19 mouse cellular contexts compared by ENCODE assay signal in genomic region chr15:62170337-62170736, GRCm38 (mm10).
"Had no signal": no experiment of that assay in that cellular context is flagged by ENCODE, and none has a peak within 500 bp of the region (broad histone marks: within the 10 kb centered on the region; RNA-seq: fewer than 3 reads in every experiment).

No protein-coding gene starts in this region.

- H3K36me3 ChIP-seq: kidney, embryonic 15.5 days; lung, embryonic 15.5 days; midbrain, embryonic 10.5 days; midbrain, embryonic 13.5 days; neural tube, embryonic 13.5 days; stomach, embryonic 15.5 days had no signal

- H3K4me3 ChIP-seq: kidney, embryonic 15.5 days; left cerebral cortex, adult 2 months; lung, embryonic 15.5 days; midbrain, embryonic 10.5 days; midbrain, embryonic 13.5 days; myocyte; neural tube, embryonic 13.5 days; stomach, embryonic 15.5 days had no signal

- H3K9ac ChIP-seq: kidney, embryonic 15.5 days; liver, embryonic 14.5 days; lung, embryonic 15.5 days; midbrain, embryonic 13.5 days; neural tube, embryonic 13.5 days; stomach, embryonic 15.5 days had no signal

- H3K4me1 ChIP-seq: kidney, embryonic 15.5 days; lung, embryonic 15.5 days; midbrain, embryonic 10.5 days; midbrain, embryonic 13.5 days; neural tube, embryonic 13.5 days; stomach, embryonic 15.5 days had no signal

- DNase-seq: kidney, adult 11 months; kidney, adult 8-10 months; kidney, postnatal 10 days; kidney, postnatal 36 days; layer of hippocampus, postnatal 36 days; lung, adult 18-20 months; lung, postnatal 10 days; retina, postnatal 1 day had no signal

- H3K4me2 ChIP-seq: kidney, embryonic 15.5 days; lung, embryonic 15.5 days; midbrain, embryonic 13.5 days; neural tube, embryonic 13.5 days; stomach, embryonic 15.5 days had no signal

- ATAC-seq: midbrain, embryonic 13.5 days; midbrain, embryonic 16.5 days had no signal

- H3K27me3 ChIP-seq: kidney, embryonic 15.5 days; lung, embryonic 15.5 days; megakaryocyte, embryonic 14.5 days; midbrain, embryonic 13.5 days; neural tube, embryonic 13.5 days; stomach, embryonic 15.5 days had no signal

- H3K9me3 ChIP-seq: kidney, embryonic 15.5 days; lung, embryonic 15.5 days; megakaryocyte, embryonic 14.5 days; midbrain, embryonic 10.5 days; midbrain, embryonic 13.5 days; neural tube, embryonic 13.5 days; stomach, embryonic 15.5 days had no signal

- H3K27ac ChIP-seq: kidney, embryonic 15.5 days; left cerebral cortex, adult 2 months; liver, embryonic 14.5 days; lung, embryonic 15.5 days; midbrain, embryonic 10.5 days; midbrain, embryonic 13.5 days; neural tube, embryonic 13.5 days; stomach, embryonic 15.5 days had no signal
